Mouse (Mus musculus): ENCODE data around the gene Zdhhc18.
"Not testable (repeated sequence)": the region's sequence is repeated elsewhere in the genome, so short reads cannot be mapped to it uniquely, and the experiment has no call there.

The Zdhhc18 gene

DNA sequence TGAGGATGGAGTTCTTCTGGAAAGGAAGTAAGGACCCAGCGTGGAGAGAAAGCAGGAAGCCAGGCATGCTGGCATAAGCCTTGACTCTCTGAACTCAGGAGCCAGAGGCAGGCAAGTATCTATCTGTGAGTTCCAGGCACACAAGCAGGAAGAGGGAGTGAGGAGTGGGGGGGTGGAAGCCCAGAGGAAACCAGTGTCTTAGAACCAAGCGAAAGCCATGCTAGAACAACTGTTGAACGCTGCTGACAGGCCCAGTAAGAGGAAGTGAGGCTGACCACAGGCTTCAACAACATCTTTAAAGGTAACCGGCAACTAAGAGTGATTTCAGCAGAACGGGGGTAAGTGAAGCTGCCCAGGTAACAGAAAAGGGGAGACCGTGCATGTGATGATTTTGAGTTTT lies 16.2 kb upstream of the Zdhhc18 start:
- intact Hi-C loops (cut with DNase I), result no loop called here

DNA sequence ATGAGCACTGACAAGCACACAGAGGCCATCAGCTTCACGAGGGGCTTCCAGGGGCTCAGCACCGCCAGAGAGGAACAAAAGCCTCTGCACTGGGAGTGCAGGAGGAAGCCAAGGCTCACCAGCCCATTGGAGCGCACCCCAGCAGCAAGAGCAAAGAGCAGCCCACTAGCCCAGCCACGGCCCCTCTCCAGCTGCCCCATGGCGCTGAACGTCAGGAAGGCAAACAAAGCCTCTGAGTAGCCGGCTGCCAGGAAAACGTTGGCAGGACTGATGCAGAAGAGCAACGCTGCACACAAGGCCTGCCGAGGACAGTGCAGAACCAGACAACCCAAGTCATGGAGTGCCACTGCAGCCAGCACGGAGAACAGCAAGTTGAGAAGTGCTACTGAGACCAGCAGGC lies 15.2 kb upstream of the Zdhhc18 start:
- intact Hi-C loops (cut with DNase I), result no loop called here

DNA sequence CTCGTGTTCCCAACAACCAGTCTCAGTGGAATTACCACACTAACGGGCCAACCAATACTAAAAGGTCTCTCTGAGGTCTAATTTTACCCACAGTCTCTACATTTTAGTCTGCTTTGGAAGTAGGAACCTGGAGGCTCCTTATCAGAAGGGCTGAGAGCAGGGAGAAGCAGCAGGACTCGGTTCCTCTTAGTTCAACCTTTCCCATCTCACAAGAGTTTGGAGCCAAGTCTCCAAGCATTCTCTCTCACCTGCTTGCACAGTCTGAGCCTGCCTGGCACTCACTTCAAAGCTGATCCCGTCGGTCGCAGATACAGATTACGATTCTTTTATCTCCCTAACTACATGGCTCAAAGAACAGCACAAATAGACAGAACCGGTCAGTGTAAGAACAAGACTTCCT lies 13.0 kb upstream of the Zdhhc18 start:
- intact Hi-C loops (cut with DNase I), result no loop called here

DNA sequence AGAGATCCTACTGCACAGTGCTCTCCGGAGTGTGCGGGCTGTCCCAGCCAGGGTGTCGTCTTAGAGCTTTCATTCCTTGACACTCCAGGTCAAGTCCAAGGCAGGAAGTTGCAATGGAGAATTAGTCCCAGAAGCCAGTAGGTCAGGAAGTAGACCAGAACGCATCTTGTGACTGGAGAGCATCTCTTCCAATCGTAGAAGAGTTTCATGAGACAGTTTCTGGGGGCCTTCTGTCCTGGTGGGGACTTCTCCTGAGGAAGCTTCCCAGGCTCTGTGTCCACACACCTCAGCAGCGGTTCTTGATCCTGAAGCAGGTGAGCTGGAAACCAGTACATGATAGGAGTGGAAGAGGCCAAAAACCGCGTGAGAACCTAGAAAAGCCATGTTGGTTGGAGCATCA lies 12.5 kb upstream of the Zdhhc18 start:
- intact Hi-C loops (cut with DNase I), result no loop called here

DNA sequence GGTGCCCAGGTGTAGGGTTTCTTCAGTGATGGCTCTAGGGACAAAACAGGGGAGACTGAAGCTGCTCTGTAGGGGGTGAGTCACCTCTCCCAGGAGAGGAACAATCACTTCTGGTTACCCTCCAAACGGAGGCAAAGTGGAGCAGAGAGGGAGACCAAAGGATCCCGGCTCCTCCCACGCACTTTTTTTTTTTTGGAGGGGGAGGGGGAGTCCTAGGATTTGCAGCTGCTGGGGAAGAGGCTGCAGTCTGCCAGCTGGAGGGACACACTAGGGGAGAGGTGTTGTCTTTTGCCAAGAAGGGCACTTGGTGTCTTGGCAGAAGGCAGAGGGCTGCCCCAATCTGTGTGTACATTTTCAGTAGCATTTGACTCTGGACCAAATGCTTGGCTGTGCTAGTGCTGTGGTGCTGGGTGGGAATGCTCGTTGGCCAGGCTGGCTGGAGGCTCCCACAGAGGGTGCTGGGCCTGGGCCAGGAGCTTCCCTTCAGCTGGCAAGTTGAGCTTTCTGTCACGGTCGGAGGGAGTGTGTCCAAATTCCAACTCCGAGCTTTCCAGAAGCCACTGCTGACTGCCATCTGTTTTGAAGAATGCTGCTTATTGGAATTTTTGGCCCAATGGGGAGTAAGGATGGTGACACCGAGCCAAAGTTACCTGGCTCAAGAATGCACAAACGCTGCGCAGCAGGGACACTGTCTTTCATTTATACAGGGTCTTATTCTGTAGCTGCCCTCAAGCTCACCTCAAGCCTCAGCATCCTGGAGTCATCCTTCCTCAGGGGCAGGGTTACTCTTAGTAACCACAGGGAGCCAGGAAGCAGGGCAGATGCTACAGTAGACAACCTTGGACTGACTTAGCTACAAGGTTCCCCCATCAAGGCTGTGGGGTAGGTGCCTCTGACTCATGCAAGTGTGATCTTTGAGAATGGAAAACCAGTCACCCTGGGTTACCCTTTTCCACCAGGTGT lies 10.5 kb upstream of the Zdhhc18 start:
- intact Hi-C loops (cut with DNase I), result no loop called here

DNA sequence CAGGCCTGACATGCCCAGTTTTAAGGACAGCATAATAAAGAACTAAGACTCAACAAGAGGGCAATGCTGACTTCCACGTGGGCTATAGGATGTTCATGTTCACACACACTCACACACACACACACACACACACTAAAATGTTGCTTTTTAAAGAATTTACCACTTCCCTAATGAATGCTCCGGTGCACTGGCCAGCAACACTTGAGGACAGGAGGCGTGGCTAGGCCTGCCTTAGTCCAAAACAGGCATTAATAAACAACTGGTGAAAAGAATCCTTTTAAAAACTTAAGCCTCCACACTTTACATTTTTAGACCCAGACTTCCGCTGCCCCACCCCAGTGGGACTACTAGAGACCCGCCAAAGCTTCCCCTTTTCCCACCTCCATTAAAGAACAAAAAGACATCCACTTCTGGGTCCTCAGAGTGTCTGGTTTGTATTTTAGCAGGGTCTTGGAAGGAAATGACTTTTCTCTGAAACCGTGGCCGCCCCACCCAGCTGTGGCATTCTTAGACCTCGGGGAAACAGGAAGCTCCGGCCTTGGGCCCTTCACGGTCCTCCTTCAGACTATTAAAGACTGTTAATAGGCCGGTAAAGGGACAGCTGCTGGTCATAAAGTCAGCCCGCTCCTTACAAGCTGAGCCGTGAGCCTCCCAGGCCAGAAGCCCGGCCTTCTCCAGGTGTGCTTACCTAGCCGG lies 9.7 kb upstream of the Zdhhc18 start:
- intact Hi-C loops (cut with DNase I), result no loop called here

DNA sequence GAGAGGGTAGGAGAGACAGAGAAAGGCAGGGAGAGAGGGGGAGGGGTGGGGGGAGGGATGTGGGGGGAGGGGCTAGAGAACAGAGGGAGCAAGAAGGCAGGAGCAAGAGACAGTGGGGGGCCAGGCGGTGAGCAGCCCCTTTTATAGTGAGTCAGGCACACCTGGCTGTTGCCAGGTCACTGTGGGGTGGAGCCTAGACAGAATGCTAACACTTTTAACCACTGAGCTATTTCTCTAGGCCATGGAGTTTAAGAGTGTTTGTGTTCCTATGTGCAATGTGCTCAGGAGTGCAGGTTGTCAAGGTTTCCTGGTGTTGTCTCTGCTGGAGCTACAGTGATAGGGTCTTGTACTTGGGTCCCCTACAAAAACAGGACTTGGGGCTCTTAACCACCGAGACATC lies 8.8 kb upstream of the Zdhhc18 start:
- intact Hi-C loops (cut with DNase I), result no loop called here

DNA sequence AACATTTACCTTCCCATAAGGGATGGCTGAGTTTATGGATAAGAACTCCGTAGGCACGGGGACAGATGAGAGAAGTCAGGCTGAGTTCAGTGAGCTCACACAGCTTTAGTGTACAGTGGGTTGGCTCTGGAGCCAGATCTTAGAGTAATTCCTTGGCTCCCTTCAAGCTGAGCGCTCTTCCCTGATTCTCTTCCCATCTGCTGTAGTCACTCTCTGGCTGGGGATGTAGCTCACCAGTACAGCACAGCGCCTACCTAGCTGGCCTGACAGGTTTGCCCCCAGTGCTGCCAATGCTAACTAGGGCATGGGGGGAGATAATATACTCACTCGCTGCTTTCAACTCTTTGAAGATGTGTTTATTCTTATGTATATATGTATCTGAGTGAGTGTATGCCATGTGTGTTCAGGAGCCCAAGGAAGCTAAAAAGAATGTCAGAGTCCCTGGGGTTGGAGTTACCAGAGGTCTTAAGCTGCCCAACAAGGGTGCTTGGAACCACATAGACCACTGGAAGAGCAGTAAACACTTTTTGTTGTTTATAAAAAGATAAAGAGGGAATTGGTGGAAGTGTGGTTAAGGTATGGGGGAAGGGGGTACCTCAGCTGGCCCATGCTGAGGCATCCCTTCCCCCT lies 8.0 kb upstream of the Zdhhc18 start:
- intact Hi-C loops (cut with DNase I), result no loop called here

DNA sequence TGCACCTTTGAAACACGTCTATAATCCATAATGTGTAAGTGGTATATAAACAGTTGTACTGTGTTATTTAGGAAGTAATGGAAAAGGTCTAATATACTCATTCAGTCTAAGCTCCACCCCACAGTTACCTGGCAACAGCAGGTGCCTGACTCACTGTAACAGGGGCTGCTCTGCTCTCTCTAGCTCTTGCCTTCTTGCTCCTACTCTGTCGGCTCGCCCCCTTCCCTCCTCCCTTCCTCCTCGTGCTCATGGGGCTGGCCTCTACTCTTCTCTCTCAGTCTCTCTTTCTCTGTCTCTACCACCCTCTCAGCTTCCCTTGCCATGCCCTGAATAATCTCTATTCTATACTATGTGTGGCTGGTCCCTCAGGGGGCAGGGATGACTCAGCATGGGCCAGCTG lies 7.0 kb upstream of the Zdhhc18 start:
- intact Hi-C loops (cut with DNase I), result no loop called here

DNA sequence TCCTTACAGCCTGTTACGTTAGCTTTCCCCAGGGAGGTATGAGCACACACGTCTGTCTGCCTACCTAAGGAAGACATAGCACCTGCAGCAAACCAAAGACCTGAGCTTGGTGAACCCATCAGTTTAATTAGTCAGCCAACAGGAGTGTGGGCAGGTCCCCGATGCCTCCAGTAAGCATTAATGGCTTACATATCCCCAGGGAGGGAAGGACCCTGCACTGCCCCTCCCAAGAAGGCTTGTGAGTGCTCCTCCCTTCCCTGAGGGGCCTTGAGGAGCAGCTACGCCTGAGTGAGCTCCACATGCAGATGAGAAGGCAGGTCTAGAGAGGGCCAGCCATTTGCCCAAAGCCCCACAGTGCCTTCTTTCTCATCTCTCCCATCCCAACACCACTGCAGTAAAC lies 6.3 kb upstream of the Zdhhc18 start:
- intact Hi-C loops (cut with DNase I), result no loop called here

DNA sequence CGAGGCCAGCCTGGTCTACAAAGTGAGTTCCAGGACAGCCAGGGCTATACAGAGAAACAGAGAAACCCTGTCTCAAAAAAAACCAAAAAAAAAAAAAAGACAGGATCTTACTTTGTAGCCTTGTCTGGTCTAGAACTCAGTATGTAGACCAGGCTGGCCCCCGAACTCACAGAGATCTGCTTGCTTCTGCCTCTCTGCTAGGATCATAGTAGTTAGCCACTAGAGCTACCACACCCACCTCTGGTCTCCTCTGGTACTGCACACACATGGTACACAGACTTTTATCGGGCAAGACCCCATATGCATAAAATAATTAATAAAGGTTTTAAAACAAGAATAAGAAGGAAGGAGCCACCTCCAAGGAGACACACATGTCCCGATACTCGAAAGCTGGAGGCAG lies 4.1 kb upstream of the Zdhhc18 start:
- intact Hi-C loops (cut with DNase I), result loop anchor here (5.0 kb wide), 1 partner anchor 62 kb away; no protein-coding TSS in a partner anchor

DNA sequence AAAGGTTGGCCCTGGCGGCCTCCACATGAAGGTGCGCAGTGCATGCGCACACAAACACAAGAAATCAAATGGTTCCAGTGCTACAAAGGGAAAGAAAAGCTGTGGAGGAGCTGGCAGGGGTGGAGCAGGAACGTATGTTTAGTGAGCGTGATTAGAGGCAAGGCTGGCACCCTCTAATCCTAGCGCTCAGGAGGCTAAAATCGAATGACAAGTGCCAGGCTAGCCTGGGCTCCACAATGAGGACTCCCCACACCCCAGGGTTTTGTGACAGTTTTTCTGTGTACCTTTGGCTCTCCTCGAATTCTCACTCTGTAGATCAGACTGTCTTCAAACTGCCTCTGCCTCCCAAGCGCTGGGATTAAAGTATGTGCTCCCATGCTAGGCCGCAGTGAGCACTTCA lies 2.8 kb upstream of the Zdhhc18 start:
- intact Hi-C loops (cut with DNase I), result loop anchor here (5.0 kb wide), 1 partner anchor 60 kb away; no protein-coding TSS in a partner anchor

DNA sequence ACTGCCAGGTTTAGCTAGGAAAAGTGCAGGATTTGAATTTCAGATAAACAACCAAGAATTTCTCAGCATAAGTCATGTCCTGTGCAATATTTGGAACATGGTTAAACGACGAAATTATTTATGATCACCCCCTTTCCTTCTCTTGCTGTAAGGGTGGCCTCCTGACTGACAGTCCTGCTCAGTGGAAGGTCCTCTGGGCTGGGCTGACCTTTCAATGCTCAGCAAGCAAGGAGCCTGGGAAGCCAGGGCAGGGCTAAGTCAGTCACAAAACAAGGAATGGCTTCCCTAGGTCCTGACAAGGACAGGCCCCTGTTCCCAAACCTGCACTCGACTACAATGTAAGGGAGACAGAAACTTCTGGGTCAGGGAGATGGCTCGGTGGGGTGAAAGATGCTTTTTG lies 2.0 kb upstream of the Zdhhc18 start:
- intact Hi-C loops (cut with DNase I), result loop anchor here (5.0 kb wide), 1 partner anchor 60 kb away; no protein-coding TSS in a partner anchor

DNA sequence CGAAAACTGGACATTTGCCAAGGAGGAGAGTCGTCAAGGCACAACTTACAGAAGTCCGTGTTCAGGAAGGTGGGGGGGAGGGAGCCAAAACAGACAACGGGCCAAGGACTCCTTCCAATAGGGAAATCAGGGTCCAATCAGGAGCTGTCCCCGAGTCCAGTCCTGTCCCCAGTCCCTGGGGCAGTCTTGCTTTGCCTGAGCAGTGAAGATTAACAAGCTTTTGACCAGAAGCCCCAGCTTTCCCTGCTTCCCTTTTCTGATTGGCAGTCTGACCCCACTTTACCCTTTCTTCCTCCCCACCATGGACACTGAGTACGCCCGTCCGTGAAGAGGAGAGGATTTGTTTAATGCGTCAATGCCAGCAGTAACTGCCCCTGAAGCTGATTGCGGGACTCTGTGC lies 1.5 kb upstream of the Zdhhc18 start:
- intact Hi-C loops (cut with DNase I), result loop anchor here (5.0 kb wide), 1 partner anchor 59 kb away; no protein-coding TSS in a partner anchor

DNA sequence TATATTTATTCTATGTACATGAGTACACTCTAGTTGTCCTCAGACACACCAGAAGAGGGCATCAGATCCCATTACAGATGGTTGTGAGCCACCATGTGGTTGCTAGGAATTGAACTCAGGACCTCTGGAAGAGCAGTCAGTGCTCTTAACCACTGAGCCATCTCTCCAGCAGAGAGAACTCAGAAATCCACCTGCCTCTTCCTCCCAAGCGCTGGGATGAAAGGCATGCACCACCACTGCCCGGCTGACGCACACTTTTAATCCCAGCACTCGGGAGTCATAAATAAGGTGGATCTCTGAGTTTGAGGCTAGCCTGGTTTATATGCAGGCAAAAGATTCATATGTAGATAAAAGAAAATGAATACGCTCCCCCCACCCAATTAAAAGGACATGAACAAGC lies 490 bp downstream of the Zdhhc18 start:
- intact Hi-C loops (cut with DNase I), result not testable (repeated sequence)

DNA sequence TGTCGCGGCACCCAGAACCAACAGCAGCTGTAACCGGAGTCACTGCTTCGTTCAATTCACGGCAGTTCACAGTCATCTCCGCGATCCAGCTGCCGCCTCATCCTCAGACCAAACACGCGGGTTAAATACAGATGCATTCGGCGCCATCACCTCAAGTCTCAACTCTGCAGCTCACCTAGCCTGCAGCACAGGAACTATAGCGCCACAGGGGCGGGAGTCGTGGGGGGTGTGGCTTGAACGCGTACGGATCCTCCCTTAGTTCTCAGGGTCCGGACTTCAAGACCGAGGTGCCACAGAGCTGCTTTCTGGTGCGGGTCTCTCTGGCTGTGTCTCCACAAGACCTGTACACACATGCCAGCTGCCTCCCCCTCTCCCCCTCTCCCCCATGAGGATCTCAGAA lies 4.3 kb downstream of the Zdhhc18 start:
- intact Hi-C loops (cut with DNase I), result no loop called here

DNA sequence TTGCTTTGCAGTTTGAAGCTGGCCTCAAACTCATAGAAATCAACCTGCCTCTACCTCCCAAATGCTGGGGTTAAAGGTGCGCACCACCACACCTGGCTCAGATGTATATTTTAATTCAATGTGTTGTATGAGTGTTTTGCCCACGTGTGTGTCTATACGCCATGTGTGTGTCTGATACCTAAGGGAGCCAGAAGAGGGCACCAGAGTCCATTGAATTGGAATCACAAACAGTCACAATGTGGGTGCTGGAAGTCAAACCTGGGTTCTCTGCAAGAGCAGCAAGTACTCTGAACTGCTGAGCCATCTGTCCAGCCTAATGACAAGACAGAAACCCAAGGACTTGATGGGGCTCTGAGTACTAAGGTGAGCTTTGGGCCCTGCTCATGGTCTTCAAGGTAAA lies 4.8 kb downstream of the Zdhhc18 start:
- intact Hi-C loops (cut with DNase I), result no loop called here

DNA sequence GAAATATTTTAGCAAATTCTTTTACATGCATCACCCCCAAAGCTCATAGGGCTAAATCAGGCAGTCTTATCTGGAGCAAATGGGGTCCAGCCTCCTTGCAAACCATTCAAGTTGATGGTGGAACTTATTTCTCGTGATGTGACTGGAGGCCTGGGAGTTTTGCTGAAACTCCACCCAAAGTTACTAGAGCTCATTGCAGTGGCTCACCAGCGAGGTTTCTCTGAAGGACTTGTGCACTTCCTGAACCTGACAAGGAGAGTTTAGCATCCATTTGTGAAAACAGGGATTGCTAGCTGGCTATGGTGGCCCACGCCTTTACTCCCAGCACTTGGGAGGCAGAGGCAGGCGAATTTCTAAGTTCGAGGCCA lies 15.9 kb downstream of the Zdhhc18 start:
- intact Hi-C loops (cut with DNase I), result no loop called here

DNA sequence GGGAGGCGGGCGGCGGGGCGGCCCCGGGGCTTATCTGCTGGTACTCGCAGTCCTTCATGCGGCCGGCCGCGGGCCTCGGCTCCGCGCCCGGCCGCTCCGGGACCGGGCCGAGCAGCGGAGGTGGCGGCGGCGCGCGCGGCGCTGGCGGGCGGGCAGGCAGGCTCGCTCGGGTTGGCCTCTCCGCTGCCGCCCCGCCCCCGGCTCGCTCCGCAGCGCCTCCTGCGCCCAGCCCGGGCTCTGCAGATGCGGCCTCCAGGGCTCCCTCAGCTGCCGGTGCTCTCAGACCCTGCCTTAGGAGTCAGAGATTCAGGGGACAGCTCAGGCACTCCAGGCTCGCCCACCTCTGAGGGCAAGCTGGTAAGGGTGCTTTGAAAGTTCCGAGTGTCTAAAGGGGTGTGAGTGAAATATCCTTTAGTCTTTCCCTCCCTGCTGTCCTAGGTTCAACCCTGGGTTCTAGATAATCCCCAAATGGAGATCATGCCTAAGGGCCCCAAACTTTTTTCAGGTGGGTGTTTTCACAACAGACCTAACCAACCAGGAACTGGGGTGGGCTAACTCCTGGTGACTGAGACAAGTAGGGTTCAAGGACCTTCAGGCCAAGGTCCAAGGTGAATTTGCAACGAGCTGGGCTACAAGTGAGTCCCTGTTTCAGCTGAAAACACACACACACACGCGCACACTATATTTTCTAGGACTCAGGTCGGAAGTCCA lies 16.5 kb downstream of the Zdhhc18 start:
- intact Hi-C loops (cut with DNase I), result no loop called here

DNA sequence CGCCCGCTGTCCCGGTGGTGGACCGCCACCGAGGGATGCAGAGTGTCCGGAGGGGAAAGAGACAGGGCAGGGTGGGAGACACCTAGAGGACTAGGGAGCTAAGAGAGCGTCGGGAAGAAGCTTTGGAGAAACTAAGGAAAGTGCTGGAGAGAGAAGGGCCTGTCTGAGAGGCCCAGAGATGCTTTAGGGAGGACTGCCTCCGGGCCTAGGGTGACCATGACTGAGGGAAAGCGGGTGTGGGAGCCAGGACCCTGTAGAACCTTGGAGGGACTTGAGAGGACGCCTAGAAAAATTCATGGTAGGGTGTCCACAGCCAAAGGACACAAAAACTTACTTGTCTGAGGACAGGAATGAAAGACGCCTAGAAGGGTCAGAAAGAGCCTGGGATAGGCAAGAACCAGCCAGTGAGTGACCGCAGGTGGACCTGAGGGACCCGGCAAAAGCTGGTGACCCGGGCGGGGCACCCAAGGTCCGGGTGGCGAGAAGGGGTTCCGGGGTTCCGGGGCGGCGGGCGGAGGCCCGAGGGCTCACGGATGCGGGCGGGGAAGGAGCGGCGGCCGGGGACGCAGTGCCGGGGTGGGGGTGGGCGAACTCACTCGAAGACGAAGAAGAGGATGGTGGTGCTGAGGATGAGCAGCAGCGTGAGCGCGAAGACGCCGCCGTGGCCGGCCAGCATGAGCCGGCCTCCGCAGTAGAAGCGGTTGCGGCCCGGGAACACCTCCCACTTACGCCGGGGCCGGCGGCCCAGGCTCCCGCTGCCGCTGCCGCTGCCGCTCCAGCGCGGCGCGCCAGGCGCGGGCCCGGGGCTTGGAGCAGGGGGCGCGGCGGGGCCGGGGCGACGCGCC lies 17.2 kb downstream of the Zdhhc18 start:
- intact Hi-C loops (cut with DNase I), result no loop called here

All from adrenal gland (tissue).